Mouse (Mus musculus) adrenal gland, postnatal 4 days (tissue): ENCODE measurements around the gene Ncl. TPM values are rescaled to one million over a fixed set of nuclear protein-coding genes. Genes with fewer than 3 reads are reported as not detected.
"Not testable (repeated sequence)": the region's sequence is repeated elsewhere in the genome, so short reads cannot be mapped to it uniquely, and the experiment has no call there.

Source experiments
- DNase-seq, 2 experiments: peaks; one replicate each; pipeline ENCODE4 v3.0.0; 2021 to 2022; ENCODE audit warnings: low spot score in 2 of 2, mixed read lengths in 2 of 2
- total RNA-seq, 2 experiments: library from RNA; stranded (reverse); gene quantifications; 2 replicates each; pipeline ENCODE4 v1.2.3; 2021

Gene Ncl
- total RNA-seq, 2 experiments from 2014 or later, result 335 to 347 TPM

DNA sequence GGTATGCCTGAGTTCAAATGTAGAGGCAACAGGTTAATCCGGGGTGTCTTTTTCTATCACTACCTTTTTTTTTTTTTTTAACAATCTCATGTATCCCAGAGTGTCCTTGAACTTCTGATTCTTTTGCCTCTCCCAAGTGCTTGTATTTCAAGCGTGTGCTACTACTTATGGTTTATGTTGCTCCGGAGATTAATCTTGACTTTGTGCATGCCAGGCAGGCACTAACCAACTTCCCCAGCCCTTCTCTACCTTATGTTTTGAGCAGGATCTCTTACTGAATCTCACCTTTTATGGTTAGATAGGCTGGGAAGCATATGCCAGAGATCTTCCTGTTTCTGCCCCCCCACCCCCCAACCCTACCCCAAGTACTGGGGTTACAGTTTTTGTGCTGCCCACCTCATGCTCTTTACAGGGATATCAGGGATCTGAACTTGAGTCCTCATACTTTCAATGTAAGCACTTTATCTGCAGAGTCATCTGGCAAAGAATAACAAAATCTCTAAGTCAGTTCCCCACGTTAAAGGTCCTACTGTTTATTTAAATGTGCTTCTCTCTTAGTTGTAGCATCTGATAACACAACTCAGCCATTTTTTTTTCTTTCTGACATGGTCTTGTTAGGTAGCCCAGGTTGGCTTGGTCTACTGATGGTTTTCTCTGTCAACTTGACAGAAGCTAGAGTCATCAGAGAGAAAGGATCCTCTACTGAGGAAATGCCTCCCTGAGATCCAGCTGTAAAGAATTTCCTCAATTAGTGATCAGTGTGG lies 2.8 kb upstream of the Ncl start:
- no peak for DNase-seq

DNA sequence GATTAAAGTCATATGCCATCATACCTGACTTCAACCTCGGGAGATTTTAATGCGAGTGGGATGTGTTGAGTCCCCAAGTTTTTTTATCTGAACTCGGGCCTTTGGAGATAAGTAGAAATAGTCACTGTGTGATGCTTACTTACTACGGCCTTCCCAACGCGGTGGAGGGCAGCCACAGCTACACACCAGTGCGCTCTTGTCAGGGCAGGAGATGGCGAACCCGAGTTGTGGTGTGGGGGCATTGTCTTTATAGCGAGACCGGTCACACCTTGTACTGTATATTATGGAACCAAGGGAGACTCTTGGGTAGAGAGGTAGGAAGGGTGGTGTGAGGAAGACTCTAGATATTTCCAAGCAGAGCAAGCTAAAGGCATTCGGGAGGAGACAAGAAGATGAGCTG lies 1.2 kb upstream of the Ncl start:
- no peak for DNase-seq

DNA sequence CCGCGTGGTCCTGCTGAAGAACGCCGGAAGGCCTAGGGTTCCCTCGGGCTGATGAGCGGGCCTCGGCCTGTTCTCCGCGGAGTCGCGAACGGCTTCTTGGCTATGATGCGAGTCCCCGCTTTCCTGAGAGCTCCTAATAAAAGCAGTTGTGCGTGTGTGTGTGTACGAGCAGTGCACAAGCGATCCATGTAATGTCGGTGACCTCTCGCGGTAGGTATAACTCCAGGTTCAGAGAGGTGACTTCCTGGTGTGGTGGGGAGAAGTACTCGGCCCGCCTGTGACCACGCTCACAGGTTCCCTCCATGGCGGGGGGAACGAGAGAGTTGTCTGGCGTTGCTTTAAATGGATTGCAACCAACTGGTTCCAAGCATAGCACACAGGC lies 589 bp upstream of the Ncl start:
- DNase-seq, result no peak

DNA sequence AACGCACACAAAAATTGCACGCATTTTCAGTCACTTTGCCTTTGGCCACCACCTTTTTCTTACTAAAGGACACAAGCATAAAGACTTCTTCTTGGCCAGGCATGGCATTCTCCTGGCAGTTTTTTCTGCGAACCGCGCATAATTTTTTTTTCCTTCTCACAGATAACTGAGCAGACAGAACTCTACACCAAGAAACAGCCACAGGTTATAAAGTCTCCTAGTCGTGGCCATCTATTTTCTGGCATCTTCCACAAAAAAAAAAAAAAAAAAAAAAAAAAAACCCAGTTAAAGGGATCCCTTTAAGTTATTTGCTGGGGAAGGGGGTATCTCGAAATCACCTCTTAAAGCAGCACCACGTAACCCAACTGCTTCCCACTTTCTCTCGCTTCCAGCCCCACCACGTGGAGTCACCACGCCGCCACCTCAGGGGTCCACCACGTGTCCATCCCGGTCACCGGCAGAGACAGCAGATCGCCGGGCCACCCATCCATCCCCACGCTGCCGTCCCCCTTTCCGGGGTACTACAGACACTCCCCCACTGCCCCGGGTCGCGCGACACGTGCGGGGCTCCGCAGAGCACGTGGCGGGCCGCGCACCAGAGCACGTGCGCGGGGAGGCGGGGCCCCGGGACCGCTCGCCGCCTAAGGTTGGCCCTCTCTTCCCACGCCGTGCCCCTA lies 833 bp downstream of the Ncl start:
- no peak for DNase-seq

DNA sequence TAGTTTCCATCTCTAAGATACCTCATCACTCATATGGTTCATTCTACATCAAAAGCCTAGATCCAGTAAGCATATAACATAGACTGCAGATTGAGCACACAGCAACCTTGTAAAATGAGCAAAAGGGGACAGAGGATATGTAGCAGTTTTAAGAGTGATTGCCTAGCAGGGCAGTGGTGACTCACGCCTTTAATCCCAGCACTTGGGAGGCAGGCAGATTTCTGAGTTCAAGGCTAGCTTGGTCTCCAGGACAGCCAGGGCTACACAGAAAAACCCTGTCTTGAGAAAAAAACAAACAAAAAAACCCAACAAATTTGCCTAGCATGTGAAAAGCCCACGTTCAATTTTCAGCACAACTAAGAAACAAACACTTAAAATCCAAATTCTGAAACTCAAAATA lies 5.0 kb downstream of the Ncl start:
- DNase-seq, result no peak

DNA sequence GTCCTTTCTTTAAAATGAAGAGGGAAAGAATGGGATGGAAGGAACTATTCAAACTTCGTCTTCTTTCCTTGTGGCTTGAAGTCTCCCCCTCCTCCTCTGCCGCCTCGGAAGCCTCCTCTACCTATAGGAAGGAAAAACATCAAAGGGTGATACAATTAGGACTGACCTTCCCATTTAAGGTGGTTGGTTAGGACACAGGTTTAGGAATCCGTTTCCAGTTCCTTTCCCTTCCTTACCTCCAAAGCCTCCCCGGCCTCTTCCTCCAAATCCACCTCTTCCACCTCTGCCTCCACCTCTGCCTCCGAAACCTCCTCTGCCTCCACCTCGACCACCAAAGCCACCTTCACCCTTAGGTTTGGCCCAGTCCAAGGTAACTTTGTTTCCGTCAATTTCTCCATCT lies 8.6 kb downstream of the Ncl start:
- DNase-seq, result no peak

DNA sequence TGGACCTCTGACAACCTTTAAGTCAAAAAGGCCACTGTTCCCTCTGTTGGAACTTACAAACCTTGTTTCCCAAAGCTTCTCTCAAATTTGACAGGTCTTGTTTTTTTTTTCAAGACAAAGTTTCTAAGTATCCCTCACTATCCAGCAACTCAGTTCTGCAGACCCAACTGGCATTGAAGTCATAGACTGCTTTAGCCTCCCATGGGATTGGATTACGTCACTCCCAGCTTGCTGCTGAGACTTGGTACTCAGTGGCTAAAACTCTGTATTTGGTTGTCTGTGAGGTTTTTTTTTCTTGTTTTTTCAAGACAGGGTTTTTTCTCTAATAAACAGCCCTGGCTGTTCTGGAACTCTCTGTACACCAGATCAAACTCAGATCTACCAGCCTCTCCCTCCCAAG lies 9.5 kb downstream of the Ncl start:
- no peak for DNase-seq

DNA sequence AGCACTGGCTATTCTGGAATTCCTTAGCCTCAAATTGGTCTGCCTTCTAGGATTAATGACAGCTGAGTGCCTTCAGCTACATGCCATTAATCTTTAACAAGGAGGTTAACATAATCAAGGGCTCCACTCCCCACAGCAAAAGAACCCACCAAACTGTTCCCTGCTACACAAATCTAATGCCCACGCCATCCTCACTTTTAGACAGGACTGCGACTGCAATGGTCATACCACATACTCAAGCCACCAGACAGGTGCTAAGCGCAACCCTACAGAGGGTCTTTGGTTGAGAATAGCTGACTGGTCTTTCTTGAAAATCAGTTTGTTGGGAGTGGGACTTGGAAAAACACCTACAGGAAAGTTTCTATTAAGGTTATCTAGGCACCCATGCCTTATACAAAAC lies 10.0 kb downstream of the Ncl start:
- DNase-seq, result no peak

DNA sequence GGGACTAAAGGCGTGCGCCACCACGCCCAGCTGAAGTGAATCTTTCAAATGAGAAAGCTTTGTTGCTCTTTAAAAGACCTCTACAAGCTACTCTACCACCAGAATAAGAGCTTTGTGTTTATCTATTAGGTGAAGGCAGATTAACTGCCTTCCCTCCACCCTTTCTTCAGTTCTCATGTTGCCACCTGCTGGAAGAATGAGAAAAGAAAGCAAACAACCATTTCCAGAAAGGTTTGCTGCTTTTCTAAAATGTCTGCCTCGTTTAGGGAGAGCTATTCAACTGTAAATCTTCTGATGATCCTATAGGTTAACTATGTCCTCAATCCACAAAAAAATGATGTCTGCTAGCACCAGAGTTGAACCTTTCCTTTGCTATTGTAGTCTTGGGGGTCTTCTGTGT lies 10.4 kb downstream of the Ncl start:
- no peak for DNase-seq

DNA sequence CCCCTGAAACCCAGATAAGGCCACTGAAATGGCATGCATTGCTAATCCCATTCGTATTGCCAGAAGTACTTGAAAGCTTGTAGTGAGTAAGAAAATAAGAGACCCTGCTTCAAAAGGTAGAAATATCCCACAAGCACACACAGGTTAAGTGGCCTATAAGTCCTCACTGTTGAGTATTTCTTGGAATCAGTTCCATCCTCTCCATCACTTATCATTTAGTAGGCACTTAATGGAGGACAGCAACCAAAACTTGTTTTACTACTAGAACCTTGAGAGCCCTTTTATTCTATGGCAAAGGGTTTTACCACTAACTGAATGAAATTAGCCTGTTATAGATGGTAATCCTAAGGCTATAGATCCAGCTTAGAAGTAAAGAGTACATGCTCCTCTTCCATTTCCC lies 11.1 kb downstream of the Ncl start:
- no peak for DNase-seq

DNA sequence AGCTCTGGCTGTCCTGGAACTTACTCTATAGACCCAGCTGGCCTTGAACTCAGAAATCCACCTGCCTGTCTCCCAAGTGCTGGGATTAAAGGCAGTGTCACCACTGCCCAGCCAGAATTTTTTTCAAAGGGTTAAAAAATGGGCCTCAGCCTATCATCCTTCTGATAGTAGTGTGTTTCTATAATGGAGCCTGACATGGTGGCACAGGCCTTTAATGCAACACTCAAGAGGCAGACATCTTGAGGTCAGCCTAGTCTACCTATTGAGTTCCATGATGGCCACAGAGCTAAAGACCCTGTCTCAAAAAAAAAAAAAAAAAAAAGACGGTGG lies 11.5 kb downstream of the Ncl start:
- no peak for DNase-seq

DNA sequence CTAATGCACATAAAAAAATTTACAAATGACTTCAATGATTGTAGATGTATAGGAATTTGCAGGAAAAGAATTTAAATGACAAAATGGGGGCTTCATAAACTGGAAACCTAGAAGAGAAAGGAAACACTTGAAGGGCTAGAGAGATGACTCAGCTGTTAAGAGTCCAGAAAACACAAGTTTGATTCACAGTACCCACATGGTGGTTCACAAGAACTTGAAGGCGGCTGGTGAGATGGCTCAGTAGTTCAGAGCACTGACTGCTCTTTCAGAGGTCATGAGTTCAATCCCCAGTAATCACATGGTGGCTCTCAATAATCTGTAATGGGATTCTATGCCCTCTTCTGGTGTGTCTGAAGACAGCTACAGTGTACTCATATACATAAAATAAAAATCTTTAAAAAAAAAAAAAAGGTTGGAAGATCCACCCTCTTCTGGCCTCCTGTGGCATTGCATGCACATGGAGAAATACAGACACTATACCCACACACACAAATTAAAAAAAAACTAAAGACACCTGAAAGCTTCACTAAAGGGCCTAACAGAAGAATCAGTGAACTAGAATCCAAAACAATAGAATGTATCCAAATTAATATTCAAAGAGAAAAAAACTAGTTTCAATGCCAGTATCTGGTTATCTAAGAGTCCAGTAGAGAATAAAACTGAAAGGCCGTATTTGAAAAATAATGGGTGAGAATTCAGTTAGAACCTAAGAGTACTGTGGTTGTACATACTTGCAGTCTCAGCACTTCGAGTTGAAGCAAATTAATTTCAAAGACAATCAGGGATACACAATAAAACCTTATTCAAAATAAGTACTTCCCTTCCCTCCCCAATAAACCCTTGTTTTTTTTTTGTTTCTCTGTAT lies 12.1 kb downstream of the Ncl start:
- DNase-seq, result no peak

DNA sequence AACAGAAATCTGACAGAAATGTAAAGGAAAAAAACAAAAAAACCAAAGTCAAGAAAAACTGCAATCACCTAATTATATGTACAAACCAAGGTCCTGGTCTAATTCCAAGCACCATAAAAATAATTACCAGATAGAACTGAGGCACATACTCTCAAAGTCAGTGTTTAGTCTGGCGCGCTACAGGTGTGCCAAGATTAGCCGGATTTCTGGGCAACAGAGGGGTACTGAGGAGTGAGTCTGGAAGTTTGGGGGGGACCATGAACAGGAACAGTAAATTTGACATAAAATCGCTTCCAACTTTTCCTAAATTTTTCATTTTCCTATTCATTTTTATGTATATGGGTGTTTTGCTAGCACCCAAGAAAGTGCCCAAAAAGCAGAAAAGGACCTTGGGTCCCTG lies 13.2 kb downstream of the Ncl start:
- no peak for DNase-seq

DNA sequence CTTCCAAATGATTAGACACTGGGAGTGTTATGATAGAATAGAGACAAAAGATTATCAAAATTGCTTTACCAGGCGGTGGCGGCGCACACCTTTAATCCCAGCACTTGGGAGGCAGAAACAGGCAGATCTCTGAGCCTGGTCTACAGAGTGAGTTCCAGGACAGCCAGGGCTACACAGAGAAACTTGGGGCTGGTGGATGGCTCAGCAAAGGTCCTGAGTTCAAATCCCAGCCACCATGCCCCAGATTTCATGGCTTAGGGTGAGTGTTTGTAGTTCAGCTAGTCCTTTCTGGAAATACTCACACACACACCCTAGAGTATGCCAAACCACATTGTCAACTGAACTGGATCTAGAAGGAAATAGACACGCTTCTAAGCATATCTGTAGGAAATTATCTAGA lies 14.1 kb downstream of the Ncl start:
- DNase-seq, result no peak

DNA sequence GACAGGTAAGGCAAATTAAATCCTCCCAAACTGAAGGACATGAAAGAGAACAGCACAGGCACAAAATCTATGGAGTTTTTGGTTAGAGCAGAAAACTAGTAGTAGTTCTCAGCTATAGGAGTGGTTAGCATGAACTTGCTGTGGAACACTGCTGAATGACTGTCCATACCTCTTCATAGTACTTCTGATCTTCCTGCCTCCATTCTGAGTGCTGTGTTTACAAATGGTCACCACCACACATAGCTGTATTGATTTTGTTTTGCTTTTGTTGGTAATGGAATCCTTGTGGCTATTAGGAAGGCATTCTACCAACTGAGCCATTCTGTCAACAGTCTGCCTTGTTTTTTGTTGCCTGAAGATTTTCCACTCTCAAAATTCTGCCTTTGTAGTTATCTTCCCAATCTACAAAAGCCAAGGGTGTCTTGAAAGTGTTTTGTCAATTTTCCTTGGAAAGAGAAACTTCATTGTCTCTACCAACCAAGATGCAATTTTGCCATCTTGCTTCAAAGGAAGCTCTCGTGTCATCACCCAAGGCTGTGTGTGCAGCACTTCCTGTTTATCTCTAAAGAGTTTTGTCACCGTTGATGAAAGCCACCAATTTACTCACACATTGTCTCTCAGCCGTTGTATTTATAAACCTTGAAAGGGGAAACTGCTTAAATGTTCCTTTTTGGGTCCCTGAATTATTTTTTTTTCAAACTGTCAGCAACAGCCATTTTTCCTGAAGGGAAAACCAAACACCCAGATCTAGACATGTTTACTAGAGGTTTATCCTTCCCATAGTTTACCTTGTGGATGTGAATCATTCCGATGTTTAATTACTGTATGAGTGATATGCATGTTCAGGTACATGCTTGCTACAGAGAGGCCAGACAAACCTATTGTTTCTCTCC lies 15.0 kb downstream of the Ncl start:
- no peak for DNase-seq

DNA sequence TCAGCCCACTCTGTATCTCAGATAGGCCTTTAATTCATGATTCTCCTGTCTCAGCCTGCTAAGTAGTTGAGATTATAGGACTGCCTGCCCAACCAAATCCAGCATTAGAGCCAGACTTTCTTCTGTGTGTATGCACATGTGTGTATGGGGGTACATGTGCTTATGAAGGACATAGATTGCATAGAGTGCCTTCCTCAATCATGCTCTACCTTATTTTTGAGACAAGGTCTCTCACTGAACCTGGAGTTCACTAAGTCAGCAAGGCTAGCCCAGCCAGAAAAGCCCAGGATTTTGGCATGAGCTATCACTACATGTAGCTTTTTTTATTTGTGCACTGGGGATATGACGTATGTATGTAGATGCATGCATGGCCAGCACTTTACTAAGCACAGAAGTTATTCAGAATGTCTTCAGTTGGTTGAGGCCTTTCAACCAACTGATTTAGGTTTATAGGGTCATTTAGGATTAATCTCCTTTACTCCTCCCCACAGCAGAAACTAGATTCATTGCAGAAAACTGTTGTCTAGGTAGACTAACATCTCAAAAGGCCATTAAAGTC lies 16.0 kb downstream of the Ncl start:
- DNase-seq, result no peak

DNA sequence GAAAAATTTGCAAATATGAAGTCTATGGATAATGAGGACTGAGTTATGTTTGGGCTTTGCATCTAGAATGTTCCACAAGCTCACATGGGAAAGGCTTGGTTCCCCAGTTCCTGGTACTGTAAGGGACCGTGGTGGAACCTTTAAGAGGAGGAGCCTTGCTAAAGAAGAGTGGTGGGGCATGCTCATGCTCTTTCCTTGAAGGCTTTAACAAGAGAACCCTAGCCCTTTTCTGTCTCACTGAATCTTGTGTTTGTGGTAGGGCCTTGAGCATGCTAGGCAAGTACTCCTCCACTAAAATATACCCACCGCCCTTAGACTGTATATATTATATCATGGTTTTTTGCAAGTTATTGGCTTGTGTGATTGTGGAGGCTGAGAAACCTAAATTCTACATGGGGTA lies 16.8 kb downstream of the Ncl start:
- no peak for DNase-seq

DNA sequence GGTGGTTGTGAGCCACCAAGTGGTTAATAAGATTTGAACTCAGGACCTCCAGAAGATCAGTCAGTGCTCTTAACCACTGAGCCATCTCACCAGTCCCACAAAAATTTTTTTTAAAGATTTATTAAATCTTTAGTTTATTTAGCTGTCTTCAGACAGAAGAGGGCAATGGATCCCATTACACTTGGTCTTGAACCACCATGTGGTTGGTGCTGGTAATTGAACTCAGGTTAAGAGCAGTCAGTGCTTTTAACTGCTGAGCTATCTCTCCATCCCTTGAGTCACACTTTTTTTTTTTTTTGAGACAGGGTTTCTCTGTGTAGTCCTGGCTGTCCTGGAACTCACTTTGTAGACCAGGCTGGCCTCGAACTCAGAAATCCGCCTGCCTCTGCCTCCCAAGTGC lies 18.1 kb downstream of the Ncl start:
- not testable (repeated sequence) for DNase-seq

DNA sequence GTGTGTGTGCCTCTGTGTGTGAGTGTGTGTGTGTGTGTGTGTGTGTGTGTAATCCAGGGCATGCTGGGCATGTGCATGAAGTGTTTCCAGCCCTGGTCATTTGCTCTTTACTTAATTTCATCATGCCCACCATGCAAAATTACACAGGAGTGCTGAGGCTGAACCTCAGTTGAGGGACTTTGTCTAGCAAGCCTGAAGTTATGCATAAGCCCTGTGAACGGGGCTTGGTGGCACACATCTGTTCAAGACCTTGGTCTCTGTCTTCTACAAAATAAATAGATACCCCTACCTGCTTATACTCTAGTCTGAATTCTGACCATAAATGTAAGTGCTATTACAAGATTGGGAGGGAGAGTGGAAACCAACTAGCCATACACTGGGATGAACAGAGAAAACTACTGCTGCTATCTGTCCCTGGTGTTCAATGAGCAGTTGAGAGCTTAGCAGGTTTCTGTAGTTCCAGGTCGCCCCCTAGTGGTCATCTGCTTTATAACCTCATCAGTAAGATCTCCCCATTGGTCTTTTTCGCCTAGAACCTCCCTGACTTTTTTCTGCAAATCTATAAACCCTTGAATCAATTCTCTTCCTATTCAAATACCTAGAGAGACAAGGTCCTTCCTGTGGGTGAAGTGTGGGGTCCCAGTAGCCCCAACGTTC lies 19.9 kb downstream of the Ncl start:
- DNase-seq, result peak; percentile 16 to 64

DNA sequence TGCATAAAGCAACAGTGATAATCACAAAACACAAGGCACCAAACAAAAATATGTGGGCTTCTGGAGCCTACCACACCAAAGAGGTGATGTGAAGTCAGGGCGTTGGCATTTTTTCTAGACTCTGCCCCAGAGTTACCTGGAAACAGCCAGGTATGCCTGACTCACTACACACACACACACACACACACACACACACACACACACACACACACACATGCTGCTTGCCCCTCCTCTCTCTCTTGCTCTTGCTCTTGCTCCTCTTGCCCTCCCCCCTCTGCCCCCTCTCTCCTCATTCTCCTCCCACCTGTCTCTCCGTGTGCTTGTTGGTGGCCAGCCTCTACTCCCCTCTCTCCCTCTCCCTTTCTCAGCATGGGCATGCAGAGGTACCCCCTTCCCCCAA lies 22.9 kb downstream of the Ncl start:
- no peak for DNase-seq
